Mouse (Mus musculus) liver, adult 2 months (tissue): ENCODE measurements around the gene Ablim2.

Source experiments
- CTCF ChIP-seq: fragments of 200-500 bp; IDR thresholded peaks from 2 replicates; pipeline ENCODE4 v1.5.1; 2011; ENCODE audit warnings: low read depth, low read length, control low read depth
- POLR2A ChIP-seq: fragments of 200-500 bp; IDR thresholded peaks from 2 replicates; pipeline ENCODE4 v1.6.1; 2011; ENCODE audit warnings: low read length, control low read depth; ENCODE audit not compliant: insufficient read depth; ENCODE audit errors: extremely low read depth

GRCm38 (mm10) chr5:35889641-35890040, 132.0 kb downstream of the Ablim2 start:
- no peak for TF ChIP-seq CTCF
- TF ChIP-seq POLR2A, result no peak
